Mouse (Mus musculus) embryonic facial prominence, embryonic 10.5 days (tissue): ENCODE data around the gene Myl7. TPM values are rescaled to one million over a fixed set of nuclear protein-coding genes. Genes with fewer than 3 reads are reported as not detected.
"Not testable (repeated sequence)": the region's sequence is repeated elsewhere in the genome, so short reads cannot be mapped to it uniquely, and the experiment has no call there.

Experiments used
- DNase-seq: peaks from one replicate; pipeline ENCODE4 v3.0.0-alpha.2; 2017; ENCODE audit warnings: low spot score
- H3K27ac ChIP-seq: fragments of 300-500 bp; sonication (generic); replicated peaks from 2 replicates; pipeline ENCODE4 v1.5.1; 2016; ENCODE audit warnings: mild to moderate bottlenecking
- H3K27me3 ChIP-seq: fragments of 300-500 bp; sonication (generic); replicated peaks from 2 replicates; pipeline ENCODE4 v1.6.1; 2016; ENCODE audit warnings: low read depth, mild to moderate bottlenecking; ENCODE audit not compliant: poor library complexity, severe bottlenecking
- H3K36me3 ChIP-seq: fragments of 300-500 bp; sonication (generic); replicated peaks from 2 replicates; pipeline ENCODE4 v1.6.1; 2016; ENCODE audit warnings: mild to moderate bottlenecking, moderate library complexity
- H3K4me1 ChIP-seq: fragments of 300-500 bp; sonication (generic); 2 replicates; pipeline ENCODE4 v1.6.1; 2016
- H3K4me3 ChIP-seq: fragments of 300-500 bp; sonication (generic); 2 replicates; pipeline ENCODE4 v1.5.1; 2016; ENCODE audit warnings: mild to moderate bottlenecking, moderate library complexity
- H3K9me3 ChIP-seq: fragments of 300-500 bp; sonication (generic); 2 replicates; pipeline ENCODE4 v1.6.1; 2016; ENCODE audit warnings: mild to moderate bottlenecking
- WGBS: fragments of 180-500 bp; shearing (Covaris S2); methylation state at CpG from one replicate; pipeline ENCODE4 v1.1.7; 2016; 5-methylcytosine and 5-hydroxymethylcytosine counted together
- polyA plus RNA-seq: library from polyadenylated mRNA; unstranded; fragments of >200 nt; fragmentation: Nextera tagmentation; extraction: Ambion mirVana; gene quantifications from 2 replicates; pipeline ENCODE4 v1.2.1, GENCODE M21; 2016

Myl7 gene
- polyA plus RNA-seq, 1 experiment from 2014 or later, result 5.4 TPM

DNA sequence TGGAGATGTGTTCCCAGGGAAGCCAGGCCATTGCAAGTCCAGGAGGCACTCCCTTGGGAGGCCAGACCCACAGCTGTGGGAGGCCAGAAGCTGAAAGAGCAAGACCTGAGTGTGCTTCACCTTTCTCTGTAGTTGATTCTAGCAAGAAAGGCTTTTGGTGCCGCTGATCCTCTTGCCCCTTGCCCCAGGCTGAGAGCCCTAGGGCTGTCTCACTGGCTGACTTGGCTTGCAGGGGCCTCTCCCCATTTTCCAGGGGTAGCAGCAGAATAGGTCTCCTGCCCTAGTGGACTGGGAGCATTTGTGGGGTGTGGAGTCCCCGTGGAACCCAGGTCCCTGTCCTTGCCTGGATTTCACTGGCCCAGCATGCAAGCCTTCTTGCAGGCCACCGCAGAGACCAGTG is 2.7 kb upstream of the Myl7 start:
- Histone ChIP-seq H3K9me3 (no peaks in the 10 kb centered on the region), H3K36me3 (no peaks in the 10 kb centered on the region), H3K4me1 (peaks cover 42% of the 10 kb centered on the region), H3K27me3 (peaks cover 70% of the 10 kb centered on the region), H3K4me3 (peak overlapping the region; percentile 59), H3K27ac (peak overlapping the region; percentile 82)
- 22% methylated on average over 3 of the region's 3 CpGs for WGBS
- no peak for DNase-seq

DNA sequence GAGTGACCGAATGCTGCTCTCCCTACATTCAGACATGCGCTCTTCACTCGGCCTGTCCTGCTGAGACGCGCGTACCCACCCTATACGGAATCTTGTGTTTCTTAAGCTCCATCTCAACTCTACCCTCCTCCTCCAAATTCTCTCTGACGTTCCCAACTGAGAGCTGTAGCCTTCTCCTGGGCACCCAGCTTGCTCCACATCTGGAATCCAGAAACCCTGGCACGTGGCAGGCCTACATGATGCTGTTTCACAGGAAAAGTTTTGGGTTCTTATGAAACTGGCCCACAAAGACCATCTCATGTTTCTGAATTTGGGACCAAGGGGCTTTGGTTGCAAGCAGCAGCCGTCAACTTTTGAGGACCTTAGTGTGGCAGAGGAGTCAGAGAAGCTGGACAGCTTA is 704 bp upstream of the Myl7 start:
- Histone ChIP-seq H3K4me3 (no peak overlapping the region), H3K9me3 (no peaks in the 10 kb centered on the region), H3K27ac (no peak overlapping the region), H3K4me1 (peaks cover 43% of the 10 kb centered on the region), H3K27me3 (peaks cover 83% of the 10 kb centered on the region), H3K36me3 (no peaks in the 10 kb centered on the region)
- no peak for DNase-seq
- WGBS, result 90% methylated on average over 10 of the region's 10 CpGs

DNA sequence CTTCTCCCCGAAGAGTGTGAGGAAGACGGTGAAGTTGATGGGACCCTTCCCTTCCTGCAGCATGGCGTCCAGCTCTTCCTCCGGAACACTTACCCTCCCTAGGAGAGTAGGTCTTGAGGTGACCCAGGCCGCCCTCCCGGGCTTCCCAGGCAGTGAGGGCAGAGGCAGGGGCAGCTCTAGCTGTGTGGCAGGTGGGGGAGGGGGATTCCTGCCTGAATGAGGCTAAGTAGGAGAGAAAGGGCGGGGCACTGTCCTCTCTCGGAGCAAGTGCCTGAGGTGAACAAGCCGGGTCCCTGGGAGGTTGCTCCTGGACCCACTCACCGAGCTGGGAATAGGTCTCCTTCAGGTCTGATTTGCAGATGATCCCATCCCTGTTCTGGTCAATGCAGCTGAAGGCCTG is 743 bp downstream of the Myl7 start:
- WGBS, result 6% methylated on average over 10 of the region's 10 CpGs
- H3K27me3 ChIP-seq, result peaks cover 76% of the 10 kb centered on the region
- H3K4me1 ChIP-seq, result peaks cover 53% of the 10 kb centered on the region
- no peaks in the 10 kb centered on the region for H3K36me3 ChIP-seq
- no peaks in the 10 kb centered on the region for H3K9me3 ChIP-seq
- peak overlapping the region; percentile 39 for H3K4me3 ChIP-seq
- peak; percentile 47 for DNase-seq
- H3K27ac ChIP-seq, result peak overlapping the region; percentile 79

DNA sequence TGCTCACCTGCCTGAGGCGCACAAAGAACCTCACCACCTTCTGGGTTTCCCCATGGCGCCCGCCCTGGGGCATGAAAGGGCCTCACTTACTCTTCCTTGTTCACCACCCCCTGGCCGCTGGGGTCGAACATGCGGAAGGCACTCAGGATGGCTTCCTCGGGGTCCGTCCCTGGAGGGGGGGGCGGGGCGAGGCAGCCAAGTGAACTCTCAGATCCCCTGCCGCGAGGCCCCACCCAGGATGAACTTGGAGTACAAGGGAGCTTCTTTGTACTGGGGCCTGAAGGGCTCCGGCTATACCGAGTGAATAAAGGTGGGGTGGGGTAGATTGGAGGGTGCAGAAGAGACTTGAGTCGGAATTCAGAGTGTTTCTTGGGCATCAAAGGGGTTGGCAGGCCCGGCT is 1.4 kb downstream of the Myl7 start:
- Histone ChIP-seq H3K27me3 (peaks cover 70% of the 10 kb centered on the region), H3K4me1 (peaks cover 53% of the 10 kb centered on the region), H3K9me3 (no peaks in the 10 kb centered on the region), H3K4me3 (peak overlapping the region; percentile 39), H3K27ac (peak overlapping the region; percentile 79), H3K36me3 (no peaks in the 10 kb centered on the region)
- 11% methylated on average over 16 of the region's 16 CpGs for WGBS
- DNase-seq, result peak; percentile 38

DNA sequence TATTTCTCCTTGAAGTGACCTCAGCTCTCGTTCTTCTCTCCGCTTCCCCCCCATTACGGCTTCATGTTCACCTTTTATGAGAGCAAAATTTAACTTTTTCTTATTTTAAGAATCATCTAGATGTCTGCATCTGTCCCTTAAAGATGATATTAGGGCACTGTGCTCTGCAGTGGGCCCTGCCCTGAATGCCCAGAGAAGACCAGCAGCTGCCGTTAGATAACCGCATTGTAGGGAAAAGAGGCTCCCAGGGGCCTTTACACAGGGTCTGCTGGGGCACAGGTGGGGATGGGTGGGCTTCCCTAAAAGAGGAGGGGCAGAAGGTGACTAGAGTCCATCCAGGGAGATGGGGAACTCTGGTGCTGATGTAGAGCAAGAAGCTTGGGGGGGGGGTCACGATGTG is 4.8 kb downstream of the Myl7 start:
- peaks cover 38% of the 10 kb centered on the region for H3K27me3 ChIP-seq
- no peaks in the 10 kb centered on the region for H3K36me3 ChIP-seq
- no peaks in the 10 kb centered on the region for H3K9me3 ChIP-seq
- DNase-seq, result no peak
- no peak overlapping the region for H3K4me3 ChIP-seq
- H3K27ac ChIP-seq, result peak overlapping the region; percentile 24; the same call in 1 of the 2 replicates
- 65% methylated on average over 6 of the region's 6 CpGs for WGBS
- H3K4me1 ChIP-seq, result peaks cover 66% of the 10 kb centered on the region

DNA sequence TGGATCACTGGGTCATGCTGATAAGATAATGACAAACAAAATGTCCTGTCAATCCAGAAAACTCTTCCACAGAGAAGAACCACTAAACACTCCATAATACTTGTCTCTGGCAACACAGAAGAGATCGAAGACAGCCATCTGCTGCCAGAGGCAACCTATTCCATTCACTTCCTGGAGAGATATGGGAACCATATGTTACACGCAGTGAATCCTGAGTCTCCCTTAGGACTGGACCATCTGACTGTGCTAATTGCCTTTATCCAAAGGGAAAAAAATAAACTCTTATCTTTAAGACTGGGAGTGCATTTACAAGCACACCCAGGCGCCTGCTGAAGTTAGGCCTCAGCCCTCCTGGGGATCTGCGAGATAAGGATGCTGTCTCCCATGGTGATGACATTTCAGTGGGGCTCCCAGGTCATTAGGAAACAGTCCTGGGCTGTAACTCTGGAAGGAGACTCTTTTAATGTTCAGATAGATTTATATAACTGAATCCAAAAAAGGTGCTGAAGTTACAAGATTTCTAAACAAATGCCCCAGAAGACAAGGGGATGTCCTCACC is 5.7 kb downstream of the Myl7 start:
- peaks cover 29% of the 10 kb centered on the region for H3K27me3 ChIP-seq
- H3K36me3 ChIP-seq, result no peaks in the 10 kb centered on the region
- peak overlapping the region; percentile 72 for H3K27ac ChIP-seq
- peaks cover 66% of the 10 kb centered on the region for H3K4me1 ChIP-seq
- no peak for DNase-seq
- WGBS, result 38% methylated on average over 4 of the region's 4 CpGs
- no peak overlapping the region for H3K4me3 ChIP-seq
- no peaks in the 10 kb centered on the region for H3K9me3 ChIP-seq

DNA sequence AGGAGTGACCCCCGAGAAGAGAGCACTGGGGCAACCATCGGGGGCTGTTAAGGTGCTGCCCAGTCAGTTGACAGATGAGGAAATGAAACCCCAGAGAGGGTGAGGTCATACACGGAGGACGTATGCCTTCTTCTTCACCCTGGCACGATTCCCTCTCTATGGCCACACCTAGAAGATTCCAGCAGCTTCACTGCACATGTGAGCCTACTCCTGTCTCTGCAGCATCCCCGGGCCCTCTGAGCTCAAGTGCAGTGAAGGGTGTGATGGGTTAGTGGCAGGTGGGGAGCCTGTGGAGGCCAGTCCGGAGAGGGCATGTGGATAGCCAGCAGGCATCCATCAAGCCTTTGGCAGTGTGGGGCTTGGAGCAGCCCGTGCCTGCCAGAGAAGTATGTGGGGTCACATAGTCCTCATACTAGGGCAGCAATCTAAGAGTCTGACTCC is 6.4 kb downstream of the Myl7 start:
- H3K4me1 ChIP-seq, result peaks cover 66% of the 10 kb centered on the region
- peaks cover 21% of the 10 kb centered on the region for H3K27me3 ChIP-seq

DNA sequence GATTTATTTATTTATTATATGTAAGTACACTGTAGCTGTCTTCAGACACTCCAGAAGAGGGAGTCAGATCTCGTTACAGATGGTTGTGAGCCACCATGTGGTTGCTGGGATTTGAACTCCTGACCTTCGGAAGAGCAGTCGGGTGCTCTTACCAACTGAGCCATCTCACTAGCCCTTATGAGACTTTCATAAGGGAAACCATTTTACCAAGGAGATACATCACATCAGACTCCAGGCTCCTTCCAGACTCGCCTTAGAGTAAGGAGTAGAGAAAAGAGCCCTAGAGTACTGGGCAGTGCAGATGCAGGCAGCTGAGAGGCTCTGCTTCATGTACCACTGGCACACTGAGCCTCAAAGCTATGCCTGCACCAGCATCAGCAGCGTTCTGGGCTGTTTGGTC is 10.0 kb downstream of the Myl7 start:
- WGBS, result 65% methylated on average over 5 of the region's 5 CpGs
- H3K36me3 ChIP-seq, H3K4me3 ChIP-seq, H3K27me3 ChIP-seq, H3K9me3 ChIP-seq, H3K27ac ChIP-seq: not testable (repeated sequence)
- H3K4me1 ChIP-seq, result peaks cover 67% of the 10 kb centered on the region
- peak; percentile 26 for DNase-seq

More for the DNA sequence above, 6.4 kb downstream of the Myl7 start:
- H3K36me3 ChIP-seq, result no peaks in the 10 kb centered on the region
- H3K4me3 ChIP-seq, result 0 out of 2 replicates have a peak overlapping the region, but pooled peaks have one; percentile 15
- peak; percentile 48 for DNase-seq
- H3K9me3 ChIP-seq, result no peaks in the 10 kb centered on the region
- peak overlapping the region; percentile 72 for H3K27ac ChIP-seq
- WGBS, result 53% methylated on average over 8 of the region's 8 CpGs

DNA sequence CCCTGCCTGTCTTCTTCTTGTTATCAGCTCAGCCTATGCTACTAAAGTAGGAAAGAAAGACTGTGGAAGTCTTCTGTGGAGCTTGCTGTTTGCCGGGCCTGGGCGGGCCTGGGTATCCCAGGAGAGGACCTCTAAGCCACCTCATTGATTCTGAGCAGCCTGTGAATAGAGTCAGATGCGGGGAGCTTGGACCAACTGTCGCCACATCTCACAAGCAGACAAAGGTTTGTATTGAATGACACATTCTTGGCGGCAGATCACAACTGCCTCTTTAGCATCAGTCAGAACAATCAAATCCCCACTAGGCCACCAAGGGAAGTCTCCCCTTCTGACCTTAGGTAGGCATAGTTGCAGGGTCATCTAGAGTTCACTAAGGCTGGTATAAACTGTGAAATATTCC is 11.3 kb downstream of the Myl7 start:
- H3K27ac ChIP-seq, result peak overlapping the region; percentile 79
- no peaks in the 10 kb centered on the region for H3K9me3 ChIP-seq
- H3K36me3 ChIP-seq, result no peaks in the 10 kb centered on the region
- no peaks in the 10 kb centered on the region for H3K27me3 ChIP-seq
- H3K4me1 ChIP-seq, result peaks cover 55% of the 10 kb centered on the region
- H3K4me3 ChIP-seq, result no peak overlapping the region
- WGBS, result 38% methylated on average over 5 of the region's 5 CpGs
- DNase-seq, result peak; percentile 25

DNA sequence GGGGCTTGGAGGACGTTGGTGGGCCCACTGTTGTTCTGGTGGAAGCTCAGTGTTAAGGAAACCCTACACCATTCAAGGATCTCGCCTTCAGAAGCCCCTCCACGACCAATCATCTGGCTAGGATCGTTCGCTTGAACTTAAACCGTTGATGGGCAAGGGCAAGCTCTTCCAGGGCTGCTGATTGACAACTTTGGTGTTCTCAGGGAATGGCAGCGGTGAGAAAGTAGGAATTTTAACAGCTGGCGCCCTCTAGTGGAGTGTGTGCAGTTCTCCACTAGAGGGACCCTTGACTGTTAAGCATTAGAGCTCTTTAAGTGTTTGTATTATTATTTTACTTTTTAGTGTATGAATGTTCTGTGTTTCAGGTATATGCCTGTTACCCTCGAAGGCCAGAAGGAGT is 12.4 kb downstream of the Myl7 start:
- H3K4me3 ChIP-seq, result no peak overlapping the region
- WGBS, result 19% methylated on average over 9 of the region's 9 CpGs
- peak; percentile 73 for DNase-seq
- no peaks in the 10 kb centered on the region for H3K27me3 ChIP-seq
- H3K36me3 ChIP-seq, result no peaks in the 10 kb centered on the region
- H3K27ac ChIP-seq, result peak overlapping the region; percentile 44; the same call in 1 of the 2 replicates
- no peaks in the 10 kb centered on the region for H3K9me3 ChIP-seq
- H3K4me1 ChIP-seq, result peaks cover 44% of the 10 kb centered on the region

DNA sequence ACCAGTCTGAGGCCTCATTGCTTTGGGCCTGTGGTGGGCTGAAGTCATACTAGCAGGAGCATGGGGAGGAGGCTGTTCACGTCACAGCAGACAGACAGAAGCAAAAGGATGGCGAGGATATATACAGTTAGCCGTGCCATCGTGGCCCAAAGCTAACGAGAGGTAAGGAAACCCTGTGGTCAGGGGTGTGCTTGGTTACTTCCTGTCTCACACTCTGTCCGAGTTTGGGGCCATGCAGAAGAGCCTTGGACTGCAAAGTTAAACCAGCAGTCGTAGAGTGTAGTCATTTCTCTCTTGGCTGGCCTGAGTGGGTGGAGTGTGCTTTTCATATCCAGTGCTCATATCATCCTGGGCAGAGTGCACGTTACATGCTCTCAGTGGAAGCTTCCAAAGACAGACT is 16.1 kb downstream of the Myl7 start:
- peaks cover 30% of the 10 kb centered on the region for H3K4me1 ChIP-seq
- H3K4me3 ChIP-seq, result no peak overlapping the region
- no peaks in the 10 kb centered on the region for H3K9me3 ChIP-seq
- no peaks in the 10 kb centered on the region for H3K27me3 ChIP-seq
- WGBS, result 84% methylated on average over 8 of the region's 8 CpGs
- no peak overlapping the region for H3K27ac ChIP-seq
- no peak for DNase-seq
- H3K36me3 ChIP-seq, result no peaks in the 10 kb centered on the region

DNA sequence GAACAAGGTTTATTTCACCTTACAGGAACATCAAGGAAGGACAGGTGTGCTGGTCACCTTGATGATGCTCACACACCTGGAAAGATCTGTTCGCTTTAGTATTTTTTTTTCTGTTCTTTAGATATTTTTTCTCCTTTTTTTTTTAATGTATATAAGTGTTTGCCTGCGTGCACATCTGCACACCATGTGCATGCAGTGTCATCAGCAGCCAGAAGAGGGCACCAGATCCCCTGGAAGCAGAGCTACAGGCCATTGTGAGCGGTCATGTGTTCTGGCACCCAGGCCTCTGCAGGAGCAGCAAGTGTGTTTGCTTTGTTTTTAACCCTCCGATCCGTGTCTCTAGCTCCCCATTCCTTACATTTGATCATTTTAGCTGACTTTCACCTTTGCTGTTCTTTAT is 18.7 kb downstream of the Myl7 start:
- no peaks in the 10 kb centered on the region for H3K27me3 ChIP-seq
- no peak overlapping the region for H3K4me3 ChIP-seq
- H3K9me3 ChIP-seq, result no peaks in the 10 kb centered on the region
- peak; percentile 81 for DNase-seq
- WGBS, result 46% methylated on average over 5 of the region's 5 CpGs
- H3K27ac ChIP-seq, result no peak overlapping the region
- peaks cover 32% of the 10 kb centered on the region for H3K4me1 ChIP-seq
- H3K36me3 ChIP-seq, result peaks cover 19% of the 10 kb centered on the region

DNA sequence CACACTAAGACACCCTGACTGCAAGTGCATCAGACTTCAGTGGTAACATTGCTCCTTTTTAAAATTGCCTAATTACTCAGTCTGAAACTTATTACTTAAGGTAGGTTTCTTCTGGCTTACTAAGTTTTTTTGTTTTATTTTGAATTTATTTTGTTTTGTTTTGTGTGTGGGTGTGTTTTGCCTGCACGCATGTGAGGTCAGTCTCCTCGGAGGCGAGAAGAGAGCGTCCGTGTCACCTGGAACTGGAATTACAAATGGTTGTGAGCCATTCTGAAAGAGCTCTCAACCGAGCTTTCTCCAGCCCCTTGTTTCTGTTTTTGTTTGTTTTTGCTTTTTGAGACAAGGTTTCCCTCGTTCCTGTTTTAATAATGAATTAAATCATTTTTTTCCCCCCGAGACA is 19.9 kb downstream of the Myl7 start:
- Histone ChIP-seq H3K27ac (peak overlapping the region; percentile 87), H3K4me3 (peak overlapping the region; percentile 77), H3K36me3 (peaks cover 31% of the 10 kb centered on the region), H3K27me3 (no peaks in the 10 kb centered on the region), H3K4me1 (peaks cover 32% of the 10 kb centered on the region), H3K9me3 (no peaks in the 10 kb centered on the region)
- DNase-seq, result no peak
- 55% methylated on average over 8 of the region's 8 CpGs for WGBS
